Mouse (Mus musculus) hindbrain, embryonic 11.5 days (tissue): ENCODE results near the gene Fat3. TPM values are rescaled to one million over a fixed set of nuclear protein-coding genes. Genes with fewer than 3 reads are reported as not detected.

Source experiments
- ATAC-seq: fragments of 200-750 bp; cut with Nextera tagmentation; 2 replicates; pipeline ENCODE4 v1.8.0; 2017; ENCODE audit warnings: mild to moderate bottlenecking, moderate TSS enrichment, moderate library complexity; ENCODE audit not compliant: low FRiP score
- DNase-seq: peaks from one replicate; pipeline ENCODE4 v3.0.0-alpha.2; 2015; ENCODE audit warnings: low spot score
- H3K27ac ChIP-seq: fragments of 300-500 bp; sonication (generic); 2 replicates; pipeline ENCODE4 v1.5.1; 2014; ENCODE audit warnings: mild to moderate bottlenecking, low read depth, low read length
- H3K27me3 ChIP-seq: fragments of 300-500 bp; sonication (generic); 2 replicates; pipeline ENCODE4 v1.6.1; 2014; ENCODE audit warnings: mild to moderate bottlenecking, low read length, moderate library complexity, mixed read lengths; ENCODE audit not compliant: control insufficient read depth, insufficient read depth
- H3K36me3 ChIP-seq: fragments of 300-500 bp; sonication (generic); 2 replicates; pipeline ENCODE4 v1.6.1; 2014; ENCODE audit warnings: mild to moderate bottlenecking, low read length, moderate library complexity, mixed read lengths; ENCODE audit not compliant: control insufficient read depth, insufficient read depth
- H3K4me1 ChIP-seq: fragments of 300-500 bp; sonication (generic); replicated peaks from 2 replicates; pipeline ENCODE4 v1.6.1; 2014; ENCODE audit warnings: low read length, mixed read lengths; ENCODE audit not compliant: control insufficient read depth, insufficient read depth
- H3K4me2 ChIP-seq: fragments of 300-500 bp; sonication (generic); replicated peaks from 2 replicates; pipeline ENCODE4 v1.6.1; 2014; ENCODE audit warnings: mild to moderate bottlenecking, low read depth, low read length
- H3K4me3 ChIP-seq: fragments of 300-500 bp; sonication (generic); 2 replicates; pipeline ENCODE4 v1.5.1; 2014; ENCODE audit warnings: low read depth, low read length
- H3K9ac ChIP-seq: fragments of 300-500 bp; sonication (generic); 2 replicates; pipeline ENCODE4 v1.6.1; 2014; ENCODE audit warnings: low read depth, low read length
- H3K9me3 ChIP-seq: fragments of 300-500 bp; sonication (generic); 2 replicates; pipeline ENCODE4 v1.6.1; 2016; ENCODE audit warnings: low read length; ENCODE audit not compliant: control insufficient read depth
- WGBS: fragments of 180-500 bp; shearing (Covaris S2); extraction: QIAGEN DNeasy Blood & Tissue Kit; methylation state at CpG from one replicate; pipeline ENCODE4 v1.1.7; 2014; 5-methylcytosine and 5-hydroxymethylcytosine counted together
- polyA plus RNA-seq: library from polyadenylated mRNA; unstranded; fragments of >200 nt; fragmentation: Nextera tagmentation; extraction: Ambion mirVana; gene quantifications from 2 replicates; pipeline ENCODE4 v1.2.1, GENCODE M21; 2014

Gene Fat3
- polyA plus RNA-seq, 1 experiment from 2014 or later: 15.5 TPM

DNA sequence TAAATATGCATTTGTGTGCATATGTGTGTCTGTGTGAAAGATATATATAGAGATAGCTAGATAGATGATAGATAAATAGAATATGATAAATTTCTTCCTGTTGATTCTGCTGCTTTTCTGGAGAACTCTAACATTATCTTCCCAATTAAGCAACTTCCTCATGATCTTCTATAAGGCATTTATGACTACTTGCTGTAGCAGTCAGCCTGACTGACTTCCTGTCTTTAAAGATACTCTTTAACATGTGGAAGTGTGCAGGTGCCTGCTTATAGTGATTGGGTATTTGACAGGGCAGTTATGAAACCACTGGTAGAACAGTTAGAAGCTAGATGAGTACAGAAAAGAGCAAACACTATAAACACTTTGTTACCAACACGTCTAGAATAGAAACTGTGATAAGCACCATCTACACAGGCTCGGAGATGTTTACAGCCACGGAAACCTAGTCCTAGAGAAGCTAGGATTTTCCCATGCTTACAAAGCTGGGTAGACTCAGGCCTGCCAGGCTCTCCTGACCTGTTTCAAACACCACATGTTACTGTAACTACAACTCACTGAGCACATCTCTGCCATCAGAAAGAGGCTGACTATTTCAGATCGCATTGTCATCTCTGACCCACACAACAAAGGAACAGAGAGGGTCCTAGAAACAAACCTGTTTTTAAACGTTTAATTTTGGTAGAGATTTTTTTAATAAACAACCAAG lies 573.6 kb downstream of the Fat3 start:
- 90% methylated on average over 5 of the region's 5 CpGs for WGBS

DNA sequence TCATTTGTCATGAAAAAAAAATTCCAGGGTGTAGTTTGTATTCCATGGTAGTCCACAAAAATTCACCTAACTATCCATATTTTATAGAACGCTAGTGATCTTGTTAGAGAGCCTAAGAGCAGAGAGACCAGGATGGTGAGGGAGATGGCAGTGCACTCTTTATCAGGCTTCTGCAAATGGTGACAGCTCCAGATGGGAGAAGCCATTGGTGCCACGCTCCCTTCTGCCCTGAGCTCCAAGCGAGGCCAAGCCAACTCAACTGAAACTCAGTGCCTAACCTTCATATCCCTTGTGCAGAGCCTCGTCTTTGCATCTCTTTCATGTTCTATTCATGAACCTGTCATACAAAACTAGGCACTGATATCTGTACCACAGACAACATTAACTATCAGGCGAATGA lies 575.8 kb downstream of the Fat3 start:
- no peaks in the 10 kb centered on the region for H3K27me3 ChIP-seq
- 91% methylated on average over 5 of the region's 5 CpGs for WGBS

More for the DNA sequence above, 573.6 kb downstream of the Fat3 start:
- no peak for DNase-seq
- Histone ChIP-seq H3K27ac (no peak overlapping the region), H3K9me3 (no peaks in the 10 kb centered on the region), H3K36me3 (no peaks in the 10 kb centered on the region), H3K4me3 (no peak overlapping the region), H3K4me1 (no peaks in the 10 kb centered on the region), H3K4me2 (no peak overlapping the region), H3K27me3 (no peaks in the 10 kb centered on the region), H3K9ac (no peak overlapping the region)
- ATAC-seq: no peak

DNA sequence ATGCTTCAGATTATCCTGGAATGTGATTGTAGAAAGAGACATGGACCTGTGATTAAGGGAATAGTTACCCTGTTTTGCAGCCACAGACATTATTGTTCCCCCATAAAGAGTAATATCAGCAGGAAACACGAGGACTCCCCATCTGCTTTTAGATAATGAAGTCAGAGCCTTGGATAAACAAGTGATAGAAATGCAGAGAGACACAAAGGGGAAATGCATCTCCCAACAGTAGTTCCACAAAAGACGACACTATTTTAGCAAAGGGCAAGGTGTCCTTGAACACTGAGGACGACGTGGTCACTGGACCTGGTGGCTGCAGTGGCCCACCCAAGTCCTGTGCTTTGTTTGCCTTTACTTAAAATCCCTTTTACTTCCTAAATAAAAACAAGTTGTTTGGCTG lies 580.8 kb downstream of the Fat3 start:
- no peak overlapping the region for H3K9ac ChIP-seq
- DNase-seq: no peak
- no peak overlapping the region for H3K4me3 ChIP-seq
- H3K27ac ChIP-seq: no peak overlapping the region
- H3K4me1 ChIP-seq: no peaks in the 10 kb centered on the region
- WGBS: 86% methylated on average over 4 of the region's 4 CpGs
- no peaks in the 10 kb centered on the region for H3K36me3 ChIP-seq
- H3K4me2 ChIP-seq: no peak overlapping the region
- ATAC-seq: no peak
- H3K27me3 ChIP-seq: no peaks in the 10 kb centered on the region
- H3K9me3 ChIP-seq: no peaks in the 10 kb centered on the region

More for the DNA sequence above, 575.8 kb downstream of the Fat3 start:
- H3K4me3 ChIP-seq: no peak overlapping the region
- no peaks in the 10 kb centered on the region for H3K9me3 ChIP-seq
- no peak for DNase-seq
- H3K27ac ChIP-seq: no peak overlapping the region
- H3K4me1 ChIP-seq: no peaks in the 10 kb centered on the region
- no peak for ATAC-seq
- H3K9ac ChIP-seq: no peak overlapping the region
- H3K4me2 ChIP-seq: no peak overlapping the region
- H3K36me3 ChIP-seq: no peaks in the 10 kb centered on the region

DNA sequence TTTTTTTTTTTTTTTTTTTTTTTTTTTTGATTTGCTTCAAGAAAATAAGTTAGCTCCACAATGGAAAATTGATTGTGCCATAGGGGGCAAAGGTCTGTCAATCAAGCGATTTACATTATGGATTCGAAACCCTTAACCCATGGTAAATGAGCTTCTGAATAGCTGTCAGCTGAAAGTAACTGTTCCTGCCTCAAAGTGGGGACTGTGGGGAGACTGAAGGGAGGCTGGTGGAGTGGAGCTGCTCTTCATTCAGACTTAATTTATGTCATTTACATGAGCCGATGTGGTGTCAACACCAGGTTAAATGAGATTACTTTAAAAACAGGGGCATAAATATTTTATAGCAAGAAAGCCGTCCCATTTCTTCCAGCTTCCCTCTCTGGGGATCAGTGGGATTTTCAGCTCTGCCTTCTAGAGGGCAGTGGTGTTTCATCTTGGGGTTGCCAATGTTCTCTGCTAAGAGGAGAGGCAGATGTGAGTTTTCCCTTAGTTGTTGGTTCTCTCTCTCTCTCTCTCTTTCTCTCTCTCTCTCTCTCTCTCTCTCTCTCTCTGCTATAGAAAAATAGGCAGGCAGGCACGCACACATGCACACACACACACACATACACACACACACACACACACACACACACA lies 581.6 kb downstream of the Fat3 start:
- no peaks in the 10 kb centered on the region for H3K4me1 ChIP-seq
- no peaks in the 10 kb centered on the region for H3K36me3 ChIP-seq
- ATAC-seq (peak; percentile 61; the same call in 1 of the 2 replicates), DNase-seq (peak; percentile 11)
- H3K27me3 ChIP-seq: no peaks in the 10 kb centered on the region
- no peak overlapping the region for H3K9ac ChIP-seq
- WGBS: 66% methylated on average over 5 of the region's 5 CpGs
- no peak overlapping the region for H3K4me3 ChIP-seq
- H3K27ac ChIP-seq: no peak overlapping the region
- H3K9me3 ChIP-seq: no peaks in the 10 kb centered on the region
- H3K4me2 ChIP-seq: no peak overlapping the region

DNA sequence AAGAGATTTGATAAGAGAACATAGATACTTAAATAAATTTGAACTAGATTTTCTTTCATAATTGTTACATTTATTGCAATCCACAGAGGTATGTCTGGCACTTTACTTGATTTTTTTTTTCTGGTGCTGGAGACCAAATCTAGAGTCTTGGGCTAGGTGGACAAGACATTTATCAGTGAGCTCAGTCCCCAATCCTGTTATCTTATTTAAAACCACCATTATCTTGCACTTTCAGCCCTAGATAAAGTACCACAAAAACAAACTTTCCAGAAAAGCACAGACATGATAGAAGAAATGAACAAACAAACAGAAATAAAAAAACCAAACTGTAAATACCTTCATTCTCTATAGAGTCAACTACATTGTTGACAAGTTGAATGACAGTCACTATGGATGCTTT lies 584.5 kb downstream of the Fat3 start:
- no peak for DNase-seq
- ATAC-seq: no peak

DNA sequence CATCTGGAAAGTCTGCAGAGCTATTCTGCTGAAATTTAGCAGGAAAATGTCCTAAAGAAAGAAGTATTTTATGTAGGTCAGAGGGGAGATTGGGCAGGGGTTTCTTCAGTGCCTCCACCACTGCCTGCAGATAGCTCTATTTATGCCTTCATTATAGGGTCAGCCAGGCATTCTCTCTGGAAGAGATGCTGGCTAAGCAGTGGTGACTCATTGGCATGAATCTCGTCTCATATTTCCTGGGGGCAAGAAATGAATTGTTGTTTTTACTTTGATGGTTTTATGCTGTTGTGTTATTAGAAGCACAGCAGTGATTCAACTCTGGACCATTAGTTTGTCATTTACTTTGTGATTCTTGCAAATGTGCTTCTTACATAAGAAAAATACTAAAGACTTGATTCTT lies 588.4 kb downstream of the Fat3 start:
- H3K9me3 ChIP-seq: no peaks in the 10 kb centered on the region
- ATAC-seq (no peak), DNase-seq (no peak)
- H3K4me2 ChIP-seq: no peak overlapping the region
- no peak overlapping the region for H3K4me3 ChIP-seq
- H3K36me3 ChIP-seq: no peaks in the 10 kb centered on the region
- no peaks in the 10 kb centered on the region for H3K4me1 ChIP-seq
- no peak overlapping the region for H3K9ac ChIP-seq
- no peaks in the 10 kb centered on the region for H3K27me3 ChIP-seq
- H3K27ac ChIP-seq: no peak overlapping the region
- 59% methylated on average over 1 of the region's 1 CpGs for WGBS

More for the DNA sequence above, 584.5 kb downstream of the Fat3 start:
- no peak overlapping the region for H3K4me3 ChIP-seq
- no peak overlapping the region for H3K9ac ChIP-seq
- H3K4me2 ChIP-seq: no peak overlapping the region
- no peaks in the 10 kb centered on the region for H3K9me3 ChIP-seq
- H3K4me1 ChIP-seq: no peaks in the 10 kb centered on the region
- no peaks in the 10 kb centered on the region for H3K27me3 ChIP-seq
- no peaks in the 10 kb centered on the region for H3K36me3 ChIP-seq
- H3K27ac ChIP-seq: no peak overlapping the region

DNA sequence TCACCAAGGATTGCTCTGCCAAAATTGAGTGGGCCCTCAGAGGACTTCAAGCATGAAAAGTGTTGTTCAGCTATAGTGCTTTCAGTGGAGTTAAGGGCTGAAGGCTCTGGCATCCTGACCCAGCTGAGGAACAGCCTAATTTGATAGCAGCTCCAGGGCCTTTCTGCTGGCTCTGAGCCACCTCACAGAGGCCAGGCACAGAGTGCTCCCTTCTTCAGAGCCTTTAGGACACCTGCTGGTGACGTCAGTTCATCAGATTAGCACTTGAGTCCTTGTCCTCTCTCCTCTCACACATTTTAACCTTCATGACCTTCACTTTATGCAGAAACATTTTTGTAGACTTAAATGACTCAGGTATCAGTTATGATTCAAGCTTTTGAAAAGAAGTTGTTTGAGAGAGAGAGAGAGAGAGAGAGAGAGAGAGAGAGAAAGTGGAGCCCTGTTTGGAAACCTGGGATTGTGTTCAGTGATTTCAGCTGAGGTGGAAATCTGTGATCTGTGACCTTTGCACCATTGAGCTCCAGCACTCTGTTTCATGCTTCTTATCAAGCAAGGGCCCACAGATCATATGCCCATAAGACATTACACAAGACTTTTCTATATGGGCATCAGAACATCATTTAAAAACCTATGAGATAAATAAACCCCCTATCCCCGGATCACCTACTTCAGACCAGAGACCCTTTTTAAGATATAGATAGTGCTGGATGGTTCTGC lies 591.5 kb downstream of the Fat3 start:
- H3K27me3 ChIP-seq: no peaks in the 10 kb centered on the region
- WGBS: 67% methylated on average over 2 of the region's 2 CpGs

DNA sequence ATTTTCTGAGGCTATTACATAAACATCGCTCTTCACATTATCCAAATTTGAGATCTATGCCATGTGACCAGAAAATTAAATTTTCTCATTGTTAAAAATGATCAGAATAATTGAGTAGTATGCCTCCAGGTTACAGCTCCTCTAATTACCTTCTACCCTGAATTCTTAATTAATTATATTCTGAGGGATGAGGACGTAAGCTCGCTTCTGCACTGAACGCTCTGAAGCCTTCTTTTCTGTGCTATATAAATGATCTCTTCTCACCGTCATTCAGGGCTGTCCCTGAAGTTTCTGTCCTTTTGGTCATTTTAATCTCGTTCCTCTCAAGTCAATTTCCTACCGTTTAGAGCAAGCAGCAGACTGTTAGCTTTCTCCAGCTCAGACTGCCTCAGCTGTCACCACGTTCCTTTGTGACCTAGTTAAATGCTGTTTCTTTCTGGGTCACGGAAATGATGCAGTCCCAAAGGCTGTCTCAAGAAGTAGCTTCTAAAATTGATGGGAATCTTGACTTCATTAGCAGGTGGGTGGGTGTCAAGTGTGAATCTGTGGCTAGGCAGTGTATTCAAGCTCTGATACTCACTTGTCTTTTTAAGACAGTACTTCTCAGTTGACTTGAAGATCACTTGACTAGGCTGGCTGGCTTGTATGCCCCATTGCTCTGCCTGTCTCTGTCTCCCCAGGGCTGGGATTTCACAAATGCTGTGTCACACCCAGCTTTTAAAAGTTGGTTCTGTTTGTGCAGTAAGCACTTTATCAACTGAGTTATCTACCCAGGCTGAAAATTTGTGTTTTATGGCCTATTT lies 596.9 kb downstream of the Fat3 start:
- no peak overlapping the region for H3K4me2 ChIP-seq
- H3K9me3 ChIP-seq: no peaks in the 10 kb centered on the region
- WGBS: 59% methylated on average over 9 of the region's 9 CpGs
- H3K27me3 ChIP-seq: no peaks in the 10 kb centered on the region
- DNase-seq: peak; percentile 2
- 0 out of 2 replicates have a peak, but pooled peaks have one; percentile 22 for ATAC-seq
- no peak overlapping the region for H3K4me3 ChIP-seq
- no peaks in the 10 kb centered on the region; the same call in 1 of the 2 replicates for H3K4me1 ChIP-seq
- H3K27ac ChIP-seq: no peak overlapping the region
- H3K9ac ChIP-seq: no peak overlapping the region
- H3K36me3 ChIP-seq: no peaks in the 10 kb centered on the region

More for the DNA sequence above, 591.5 kb downstream of the Fat3 start:
- Histone ChIP-seq H3K9me3 (no peaks in the 10 kb centered on the region), H3K4me3 (no peak overlapping the region), H3K27ac (no peak overlapping the region), H3K4me1 (no peaks in the 10 kb centered on the region), H3K36me3 (no peaks in the 10 kb centered on the region), H3K4me2 (no peak overlapping the region), H3K9ac (no peak overlapping the region)
- DNase-seq: no peak
- no peak for ATAC-seq
